Mouse (Mus musculus): ENCODE measurements around the gene Cd47.

- TF ChIP-seq MAFK (IDR thresholded peaks at IDR 0.05; ENCODE audit: insufficient replicate concordance, low read length): no peak
- no peak for TF ChIP-seq USF1 (IDR thresholded peaks at IDR 0.05; ENCODE audit: low read depth, low read length)
- no peak for TF ChIP-seq TBP (conservative IDR thresholded peaks at IDR 0.05; ENCODE audit: low read depth, low read length)
- TF ChIP-seq POLR2A (IDR thresholded peaks at IDR 0.05; ENCODE audit: low read depth, low read length): no peak; the same call in 1 of the 2 replicates
- TF ChIP-seq MAX (IDR thresholded peaks at IDR 0.05; ENCODE audit: low read length): no peak
- TF ChIP-seq POLR2AphosphoS2 (IDR thresholded peaks at IDR 0.05; ENCODE audit: low read depth, low read length): no peak; the same call in 1 of the 2 replicates
- 0 out of 2 replicates have a peak, but pooled peaks have one; percentile 19 for TF ChIP-seq SIN3A (IDR thresholded peaks at IDR 0.05; ENCODE audit: low read length)
- no peak for TF ChIP-seq ZC3H11A (IDR thresholded peaks at IDR 0.05; ENCODE audit: low read depth, low read length)
- TF ChIP-seq BHLHE40 (IDR thresholded peaks at IDR 0.05; ENCODE audit: low read depth, low read length): peak; percentile 46; the same call in 1 of the 2 replicates
These were observed 104.1 kb downstream of the Cd47 start for GRCm38 (mm10) chr16:49904248-49904930.
